In the genomic region with DNA sequence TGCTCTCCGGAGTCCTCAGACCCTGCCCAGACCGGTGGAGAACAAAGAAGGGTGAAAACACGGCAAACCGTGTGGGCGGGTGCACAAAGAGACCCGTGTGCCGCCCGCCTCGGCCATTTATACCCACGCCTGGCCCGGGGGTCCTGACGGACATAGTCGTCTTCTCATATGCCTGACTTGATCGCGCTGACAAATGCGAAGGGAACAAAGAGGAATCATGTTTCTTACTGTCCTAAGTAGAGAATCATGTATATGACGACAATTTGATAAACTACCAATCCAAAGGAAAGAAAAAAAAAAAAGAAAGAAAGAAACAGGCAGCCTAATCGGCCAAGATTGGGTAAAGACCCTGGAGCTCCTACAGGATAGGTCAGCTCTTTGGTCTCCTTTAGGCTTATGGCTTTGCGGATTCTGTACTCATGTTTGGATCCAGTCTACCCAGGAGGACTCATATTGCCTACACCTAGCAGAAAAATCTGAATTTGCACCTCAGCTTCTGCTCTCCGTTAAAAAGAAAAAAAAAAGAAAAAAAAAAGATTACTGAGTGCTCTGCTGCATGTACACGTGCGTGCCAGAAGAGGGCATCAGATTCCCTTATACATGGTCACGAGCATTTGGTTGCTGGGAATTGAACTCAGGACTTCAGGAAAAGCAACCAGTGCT, we compare ENCODE assay signal across 8 mouse cellular contexts. TPM values are rescaled to one million over a fixed set of nuclear protein-coding genes. Genes with fewer than 3 reads are reported as not detected.
DNase-seq lines count a peak whose midpoint lies in the region; ATAC-seq and TF ChIP-seq lines count a peak whose summit lies in the region.

No protein-coding gene starts in this region.

- peak; percentile 64; the same call in 1 of the 2 replicates for TF ChIP-seq EP300 in heart, adult 2 months (IDR thresholded peaks at IDR 0.05; ENCODE audit: insufficient read depth, low read depth, low read length)

- peak overlapping the region; percentile 87 for H3K4me3 ChIP-seq in embryonic facial prominence, embryonic 12.5 days
- peak overlapping the region; percentile 86 for H3K4me3 ChIP-seq in heart, adult 2 months
- H3K4me3 ChIP-seq in limb, embryonic 13.5 days, result peak overlapping the region; percentile 97
- peak overlapping the region; percentile 98 for H3K4me3 ChIP-seq in midbrain, embryonic 14.5 days (replicated peaks; ENCODE audit: low read depth, low read length)
- H3K4me3 ChIP-seq in spleen, adult 2 months (ENCODE audit: extremely low read depth, insufficient read depth, insufficient read length), result peak overlapping the region; percentile 82

- peak; percentile 68; the same call in 1 of the 2 replicates for ATAC-seq in embryonic facial prominence, embryonic 12.5 days (ENCODE audit: insufficient number of reproducible peaks, insufficient read depth, low FRiP score, low TSS enrichment)
- peak; percentile 84 for ATAC-seq in limb, embryonic 13.5 days (ENCODE audit: low FRiP score, low read depth)
- ATAC-seq in midbrain, embryonic 14.5 days (ENCODE audit: low FRiP score, low TSS enrichment), result peak; percentile 87

- H3K4me1 ChIP-seq in embryonic facial prominence, embryonic 12.5 days, result peaks cover 9% of the 10 kb centered on the region
- H3K4me1 ChIP-seq in heart, adult 2 months (ENCODE audit: control insufficient read depth, insufficient read depth, low read length), result no peaks in the 10 kb centered on the region; the same call in 1 of the 2 replicates
- peaks cover 13% of the 10 kb centered on the region for H3K4me1 ChIP-seq in limb, embryonic 13.5 days
- H3K4me1 ChIP-seq in midbrain, embryonic 14.5 days (ENCODE audit: control insufficient read depth, insufficient read depth, low read length), result peaks cover 12% of the 10 kb centered on the region
- peaks cover 7% of the 10 kb centered on the region; the same call in 1 of the 2 replicates for H3K4me1 ChIP-seq in spleen, adult 2 months (ENCODE audit: control insufficient read depth, insufficient read depth, insufficient read length)

- H3K27ac ChIP-seq in embryonic facial prominence, embryonic 12.5 days, result peak overlapping the region; percentile 95
- peak overlapping the region; percentile 95 for H3K27ac ChIP-seq in heart, adult 2 months
- H3K27ac ChIP-seq in limb, embryonic 13.5 days, result peak overlapping the region; percentile 94
- peak overlapping the region; percentile 87 for H3K27ac ChIP-seq in midbrain, embryonic 14.5 days (replicated peaks; ENCODE audit: low read depth, low read length)
- H3K27ac ChIP-seq in spleen, adult 2 months (ENCODE audit: insufficient read depth, low read length), result peak overlapping the region; percentile 51

- H3K27me3 ChIP-seq in embryonic facial prominence, embryonic 12.5 days, result peaks cover 8% of the 10 kb centered on the region; the same call in 1 of the 2 replicates
- no peaks in the 10 kb centered on the region for H3K27me3 ChIP-seq in heart, adult 2 months (ENCODE audit: control insufficient read depth, insufficient read depth, low read length)
- H3K27me3 ChIP-seq in limb, embryonic 13.5 days, result peaks cover 24% of the 10 kb centered on the region
- H3K27me3 ChIP-seq in midbrain, embryonic 14.5 days (ENCODE audit: control insufficient read depth, insufficient read depth, low read length), result 0 out of 2 replicates have a peak, but pooled peaks cover 13% of the 10 kb centered on the region
- no peaks in the 10 kb centered on the region for H3K27me3 ChIP-seq in spleen, adult 2 months (ENCODE audit: control insufficient read depth, insufficient read depth, low read length)

- intact Hi-C loops in heart, adult 2 months (cut with DNase I), result loop anchor here (1.0 kb wide), 1 partner anchor 28 kb away; no protein-coding TSS in a partner anchor

- peak; percentile 93 for TF ChIP-seq POLR2A in heart, adult 2 months (IDR thresholded peaks at IDR 0.05; ENCODE audit: insufficient read depth, low read depth, low read length)
- TF ChIP-seq POLR2A in spleen, adult 2 months (IDR thresholded peaks at IDR 0.05; ENCODE audit: low read depth, low read length), result peak; percentile 74

- peak overlapping the region; percentile 99 for H3K9ac ChIP-seq in embryonic facial prominence, embryonic 12.5 days
- H3K9ac ChIP-seq in heart, adult 2 months (ENCODE audit: low read depth, low read length), result peak overlapping the region; percentile 96
- H3K9ac ChIP-seq in limb, embryonic 13.5 days, result peak overlapping the region; percentile 100
- peak overlapping the region; percentile 97 for H3K9ac ChIP-seq in midbrain, embryonic 14.5 days (replicated peaks; ENCODE audit: low read length)

- H3K9me3 ChIP-seq in embryonic facial prominence, embryonic 12.5 days, result no peaks in the 10 kb centered on the region
- H3K9me3 ChIP-seq in limb, embryonic 13.5 days, result no peaks in the 10 kb centered on the region
- no peaks in the 10 kb centered on the region for H3K9me3 ChIP-seq in midbrain, embryonic 14.5 days (ENCODE audit: control insufficient read depth, low read length)

- peak; percentile 87 for DNase-seq in 3T3-L1 (ENCODE audit: low read depth, low spot score)
- peak; percentile 48 to 62 for DNase-seq in adrenal gland, postnatal 4 days (ENCODE audit: low spot score in 2 of 2)
- peak; percentile 83 to 88 for DNase-seq in heart, adult 2 months
- peak; percentile 82 for DNase-seq in kidney, adult 18-20 months
- DNase-seq in midbrain, embryonic 14.5 days, result peak; percentile 90
- DNase-seq in spleen, adult 2 months (ENCODE audit: low read depth in 1 of 2, low spot score in 2 of 2), result peak; percentile 68 to 69

- peak overlapping the region; percentile 83 for H3K4me2 ChIP-seq in embryonic facial prominence, embryonic 12.5 days (replicated peaks)
- H3K4me2 ChIP-seq in limb, embryonic 13.5 days (replicated peaks), result peak overlapping the region; percentile 97
- H3K4me2 ChIP-seq in midbrain, embryonic 14.5 days (ENCODE audit: low read length), result peak overlapping the region; percentile 84

- under 1% methylated on average over 23 of the region's 23 CpGs for WGBS in embryonic facial prominence, embryonic 12.5 days
- WGBS in heart, adult 2 months, result under 1% methylated on average over 23 of the region's 23 CpGs
- under 1% methylated on average over 23 of the region's 23 CpGs for WGBS in limb, embryonic 13.5 days
- whole genome bisulfite sequencing in midbrain, embryonic 14.5 days, result under 1% methylated on average over 23 of the region's 23 CpGs
- under 1% methylated on average over 23 of the region's 23 CpGs for WGBS in spleen, adult 2 months

- peak; percentile 94 for TF ChIP-seq CTCF in heart, adult 2 months (IDR thresholded peaks at IDR 0.05)
- TF ChIP-seq CTCF in spleen, adult 2 months (IDR thresholded peaks at IDR 0.05; ENCODE audit: extremely low read depth, insufficient read depth, insufficient read length, insufficient replicate concordance), result peak; percentile 29; the same call in 1 of the 2 replicates

- no peaks in the 10 kb centered on the region for H3K79me2 ChIP-seq in heart, adult 2 months (replicated peaks; ENCODE audit: control insufficient read depth, insufficient read depth, low read length)

- peaks cover 18% of the 10 kb centered on the region for H3K36me3 ChIP-seq in embryonic facial prominence, embryonic 12.5 days
- H3K36me3 ChIP-seq in heart, adult 2 months (ENCODE audit: control insufficient read depth, insufficient read depth, low read length), result no peaks in the 10 kb centered on the region
- H3K36me3 ChIP-seq in limb, embryonic 13.5 days, result peaks cover 19% of the 10 kb centered on the region
- H3K36me3 ChIP-seq in midbrain, embryonic 14.5 days (ENCODE audit: control insufficient read depth, insufficient read depth, low read length), result peaks cover 25% of the 10 kb centered on the region
- peaks cover 2% of the 10 kb centered on the region; the same call in 1 of the 2 replicates for H3K36me3 ChIP-seq in spleen, adult 2 months (ENCODE audit: control insufficient read depth, insufficient read depth, low read length)

RNA-seq across cellular contexts. Expression of gene Hspa1b, which starts 6.5 kb away (rescaled TPM):
- 10 to 100 TPM; 26.9 to 33.2 TPM for total RNA-seq in adrenal gland, postnatal 4 days (2021)
- 0.33 and 0.36 TPM in 2 replicates for polyA plus RNA-seq in embryonic facial prominence, embryonic 12.5 days (2016; fragmentation: Nextera tagmentation; extraction: Ambion mirVana)
- total RNA-seq in heart, adult 2 months (2021), result 10 to 100 TPM in 1 of 2 experiments, 1 to 10 TPM in 1; 2.9 to 11.2 TPM
- polyA plus RNA-seq in heart, adult 2 months (2012; rRNA removed), result 2.0 and 6.3 TPM in 2 replicates
- polyA plus RNA-seq in limb, embryonic 13.5 days (2015; fragmentation: Nextera tagmentation; extraction: Ambion mirVana), result 0.32 and 0.43 TPM in 2 replicates
- polyA plus RNA-seq in midbrain, embryonic 14.5 days (2014; fragmentation: Nextera tagmentation; extraction: Ambion mirVana), result 0.17 and 0.53 TPM in 2 replicates
- polyA plus RNA-seq in spleen, adult 2 months (2012; rRNA removed), result 7.6 and 12.5 TPM in 2 replicates

RNA-seq across cellular contexts. Expression of gene Gm20481, which starts 17.2 kb away (rescaled TPM):
- not detected for total RNA-seq in adrenal gland, postnatal 4 days (2021)
- polyA plus RNA-seq in embryonic facial prominence, embryonic 12.5 days (2016; fragmentation: Nextera tagmentation; extraction: Ambion mirVana), result not detected in 2 replicates
- not detected for total RNA-seq in heart, adult 2 months (2021)
- not detected in 2 replicates for polyA plus RNA-seq in heart, adult 2 months (2012; rRNA removed)
- not detected in 2 replicates for polyA plus RNA-seq in limb, embryonic 13.5 days (2015; fragmentation: Nextera tagmentation; extraction: Ambion mirVana)
- 1.1 and 2.3 TPM in 2 replicates for polyA plus RNA-seq in midbrain, embryonic 14.5 days (2014; fragmentation: Nextera tagmentation; extraction: Ambion mirVana)
- not detected in 2 replicates for polyA plus RNA-seq in spleen, adult 2 months (2012; rRNA removed)

RNA-seq across cellular contexts. Expression of gene Hspa1a, which starts 19.4 kb away (rescaled TPM):
- total RNA-seq in adrenal gland, postnatal 4 days (2021), result 10 to 100 TPM; 12.6 to 14.5 TPM
- polyA plus RNA-seq in embryonic facial prominence, embryonic 12.5 days (2016; fragmentation: Nextera tagmentation; extraction: Ambion mirVana), result 4.2 and 4.9 TPM in 2 replicates
- 1 to 10 TPM; 3.3 to 9.8 TPM for total RNA-seq in heart, adult 2 months (2021)
- 3.0 and 5.9 TPM in 2 replicates for polyA plus RNA-seq in heart, adult 2 months (2012; rRNA removed)
- 3.7 and 4.4 TPM in 2 replicates for polyA plus RNA-seq in limb, embryonic 13.5 days (2015; fragmentation: Nextera tagmentation; extraction: Ambion mirVana)
- polyA plus RNA-seq in midbrain, embryonic 14.5 days (2014; fragmentation: Nextera tagmentation; extraction: Ambion mirVana), result 5.6 and 8.1 TPM in 2 replicates
- polyA plus RNA-seq in spleen, adult 2 months (2012; rRNA removed), result 4.2 and 6.7 TPM in 2 replicates

RNA-seq across cellular contexts. Expression of gene Hspa1l, which starts 20.0 kb away (rescaled TPM):
- 1 to 10 TPM in 1 of 2 experiments, under 1 TPM in 1; 0.39 to 1.3 TPM for total RNA-seq in adrenal gland, postnatal 4 days (2021)
- 0.84 and 0.99 TPM in 2 replicates for polyA plus RNA-seq in embryonic facial prominence, embryonic 12.5 days (2016; fragmentation: Nextera tagmentation; extraction: Ambion mirVana)
- 10 to 100 TPM in 1 of 2 experiments, 1 to 10 TPM in 1; 8.3 to 10.9 TPM for total RNA-seq in heart, adult 2 months (2021)
- polyA plus RNA-seq in heart, adult 2 months (2012; rRNA removed), result 3.6 and 6.6 TPM in 2 replicates
- 0.49 and 0.81 TPM in 2 replicates for polyA plus RNA-seq in limb, embryonic 13.5 days (2015; fragmentation: Nextera tagmentation; extraction: Ambion mirVana)
- polyA plus RNA-seq in midbrain, embryonic 14.5 days (2014; fragmentation: Nextera tagmentation; extraction: Ambion mirVana), result 1.6 and 2.3 TPM in 2 replicates
- polyA plus RNA-seq in spleen, adult 2 months (2012; rRNA removed), result 0.05 and 0.06 TPM in 2 replicates

RNA-seq across cellular contexts. Expression of gene Neu1, which starts 21.5 kb away (rescaled TPM):
- total RNA-seq in adrenal gland, postnatal 4 days (2021), result 10 to 100 TPM; 22.0 to 25.2 TPM
- 19.2 and 20.8 TPM in 2 replicates for polyA plus RNA-seq in embryonic facial prominence, embryonic 12.5 days (2016; fragmentation: Nextera tagmentation; extraction: Ambion mirVana)
- total RNA-seq in heart, adult 2 months (2021), result 10 to 100 TPM; 14.5 TPM
- 22.0 and 23.6 TPM in 2 replicates for polyA plus RNA-seq in heart, adult 2 months (2012; rRNA removed)
- polyA plus RNA-seq in limb, embryonic 13.5 days (2015; fragmentation: Nextera tagmentation; extraction: Ambion mirVana), result 20.0 and 21.0 TPM in 2 replicates
- 25.1 and 28.2 TPM in 2 replicates for polyA plus RNA-seq in midbrain, embryonic 14.5 days (2014; fragmentation: Nextera tagmentation; extraction: Ambion mirVana)
- 45.8 and 47.5 TPM in 2 replicates for polyA plus RNA-seq in spleen, adult 2 months (2012; rRNA removed)

Comparison
In these comparisons a context has a peak if more than half of its experiments do, and no peak if none do; other contexts are left out.
1. Peak in every context shown above with its lines: DNase-seq, ATAC-seq, H3K4me3 ChIP-seq and H3K27ac ChIP-seq.